Mouse (Mus musculus): ENCODE results near the gene Slc22a20. TPM values are rescaled to one million over a fixed set of nuclear protein-coding genes. Genes with fewer than 3 reads are reported as not detected.

The Slc22a20 gene
- polyA plus RNA-seq, 1 experiment from 2014 or later, result not detected

DNA sequence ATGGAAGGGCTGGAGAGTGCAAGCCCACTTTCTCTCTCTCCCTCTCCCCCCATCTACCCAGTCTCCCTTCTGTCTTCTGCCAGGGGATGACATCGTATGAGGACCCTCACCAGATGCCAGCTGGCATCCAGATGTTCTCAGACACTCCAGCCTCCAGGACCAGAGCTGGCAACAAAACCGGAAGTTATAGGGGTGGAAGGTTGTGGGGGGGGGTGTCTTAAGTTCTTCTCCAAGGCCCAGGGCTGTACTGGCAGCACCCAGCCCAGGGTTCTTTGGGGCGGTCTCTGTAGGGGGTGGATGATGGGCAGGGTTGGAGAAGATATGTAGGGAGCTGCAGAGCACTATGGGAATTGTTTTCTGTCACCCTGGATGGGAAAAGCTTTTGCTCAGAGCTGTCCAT is 57.4 kb downstream of the Slc22a20 start:
- H3K27ac ChIP-seq (replicated peaks), result no peak overlapping the region
- no peak overlapping the region for H3K4me2 ChIP-seq (replicated peaks)
- no peaks in the 10 kb centered on the region for H3K36me3 ChIP-seq
- no peak for ATAC-seq (ENCODE audit: low FRiP score, low read depth)
- H3K4me3 ChIP-seq, result no peak overlapping the region
- peaks cover 17% of the 10 kb centered on the region for H3K4me1 ChIP-seq
- H3K27me3 ChIP-seq, result peaks cover 17% of the 10 kb centered on the region
- WGBS, result 79% methylated on average over 3 of the region's 3 CpGs
- H3K9ac ChIP-seq (replicated peaks), result no peak overlapping the region
- H3K9me3 ChIP-seq, result no peaks in the 10 kb centered on the region

DNA sequence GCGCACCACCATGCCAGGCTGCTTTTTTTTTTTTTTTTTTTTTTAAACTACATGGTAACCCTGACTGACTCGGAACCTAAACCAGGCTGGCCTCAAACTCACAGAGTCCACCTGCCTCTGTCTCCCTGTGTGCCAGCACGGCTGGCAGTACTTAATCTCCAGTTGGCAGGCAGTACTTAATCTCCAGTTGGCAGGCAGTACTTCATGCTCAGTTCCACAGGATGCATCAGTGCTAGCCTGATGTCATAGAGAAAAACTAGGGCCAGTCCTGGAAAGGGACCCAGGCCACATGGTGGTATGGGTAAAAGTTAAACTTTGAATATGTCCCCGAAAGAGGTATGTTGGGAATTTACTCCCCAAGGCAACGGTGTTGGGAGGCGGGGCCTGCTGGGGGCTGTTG is 57.8 kb downstream of the Slc22a20 start:
- Histone ChIP-seq H3K4me3 (no peak overlapping the region), H3K4me1 (peaks cover 17% of the 10 kb centered on the region), H3K9me3 (no peaks in the 10 kb centered on the region), H3K4me2 (replicated peaks) (no peak overlapping the region), H3K9ac (replicated peaks) (no peak overlapping the region), H3K36me3 (no peaks in the 10 kb centered on the region), H3K27ac (replicated peaks) (no peak overlapping the region), H3K27me3 (peaks cover 17% of the 10 kb centered on the region)
- no peak for ATAC-seq (ENCODE audit: low FRiP score, low read depth)
- WGBS, result 82% methylated on average over 6 of the region's 6 CpGs

DNA sequence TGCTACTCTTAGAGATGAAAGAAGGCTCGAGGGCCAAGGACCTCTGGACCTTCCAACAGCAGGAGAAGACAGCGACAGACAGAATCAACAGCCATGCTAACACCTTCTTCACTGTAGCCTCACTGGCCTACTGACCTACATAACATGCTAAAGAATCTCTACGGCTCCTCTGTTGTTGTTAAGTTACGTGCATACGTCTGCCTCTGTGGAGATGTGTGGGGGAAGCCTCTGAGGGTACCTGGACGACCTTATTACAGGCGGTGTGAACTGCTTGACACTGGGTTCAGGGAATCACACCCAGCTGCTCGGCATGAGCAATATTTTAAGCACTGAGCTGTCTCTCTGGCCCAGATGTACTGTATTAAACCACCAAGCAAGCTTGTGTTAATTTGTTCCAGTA is 58.4 kb downstream of the Slc22a20 start:
- Histone ChIP-seq H3K27ac (replicated peaks) (no peak overlapping the region), H3K9ac (replicated peaks) (no peak overlapping the region), H3K4me1 (peaks cover 17% of the 10 kb centered on the region), H3K9me3 (no peaks in the 10 kb centered on the region), H3K4me2 (replicated peaks) (no peak overlapping the region), H3K4me3 (no peak overlapping the region), H3K27me3 (peaks cover 17% of the 10 kb centered on the region), H3K36me3 (no peaks in the 10 kb centered on the region)
- 77% methylated on average over 8 of the region's 8 CpGs for WGBS
- no peak for ATAC-seq (ENCODE audit: low FRiP score, low read depth)

DNA sequence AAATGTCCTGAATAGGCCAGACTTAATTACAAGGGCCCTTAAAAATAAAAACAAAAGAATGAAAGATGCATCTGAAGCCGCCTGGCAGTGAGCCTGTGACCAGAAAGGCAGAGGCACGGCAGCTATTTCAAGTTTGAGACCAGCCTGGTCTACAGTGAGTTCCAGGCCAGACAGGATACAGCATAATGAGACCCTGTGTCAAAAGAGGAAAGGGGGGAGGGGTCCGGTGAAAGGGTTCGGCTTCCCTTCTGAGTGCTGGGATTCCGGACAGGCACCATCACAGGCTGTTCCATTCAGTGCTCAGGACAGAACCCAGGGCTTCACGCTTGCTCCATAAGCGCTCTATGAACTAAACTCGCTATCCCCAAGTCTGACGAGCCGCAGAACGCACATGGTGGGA is 58.9 kb downstream of the Slc22a20 start:
- Histone ChIP-seq H3K4me3 (no peak overlapping the region), H3K4me1 (peaks cover 17% of the 10 kb centered on the region), H3K4me2 (replicated peaks) (no peak overlapping the region), H3K27me3 (peaks cover 17% of the 10 kb centered on the region), H3K9ac (replicated peaks) (no peak overlapping the region), H3K36me3 (no peaks in the 10 kb centered on the region), H3K27ac (replicated peaks) (no peak overlapping the region), H3K9me3 (no peaks in the 10 kb centered on the region)
- WGBS, result 80% methylated on average over 11 of the region's 11 CpGs
- ATAC-seq (ENCODE audit: low FRiP score, low read depth), result no peak

DNA sequence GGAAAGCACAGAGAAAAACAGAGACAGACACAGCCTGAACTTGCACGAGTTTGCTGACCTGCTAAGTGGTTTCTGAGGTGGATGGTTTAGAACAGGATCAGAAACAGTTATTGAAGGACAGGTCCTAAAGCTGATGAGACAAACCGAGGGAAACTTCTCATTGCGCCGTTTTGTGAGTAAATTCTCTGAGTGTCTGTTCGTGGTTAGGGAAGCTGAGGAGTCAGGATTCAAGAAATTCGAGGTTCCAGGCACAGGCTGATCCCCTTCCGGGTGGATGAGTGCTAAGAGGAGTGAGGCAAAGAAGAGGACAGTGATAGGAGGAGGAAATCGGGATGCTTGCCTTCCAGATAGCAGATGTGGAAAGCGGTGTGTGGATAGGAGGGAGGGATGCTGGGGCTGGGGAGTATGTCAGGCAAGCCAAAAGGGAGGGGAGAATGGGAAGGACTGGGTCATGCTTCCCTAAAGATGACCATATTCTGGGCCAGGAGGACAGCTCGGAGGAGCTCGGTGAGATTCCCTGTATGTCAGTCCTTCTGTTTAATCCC is 60.6 kb downstream of the Slc22a20 start:
- Histone ChIP-seq H3K9me3 (no peaks in the 10 kb centered on the region), H3K36me3 (no peaks in the 10 kb centered on the region), H3K9ac (replicated peaks) (peak overlapping the region; percentile 58), H3K4me2 (replicated peaks) (peak overlapping the region; percentile 95), H3K4me3 (peak overlapping the region; percentile 57), H3K27me3 (peaks cover 17% of the 10 kb centered on the region), H3K27ac (replicated peaks) (no peak overlapping the region), H3K4me1 (peaks cover 21% of the 10 kb centered on the region)
- 27% methylated on average over 11 of the region's 11 CpGs for WGBS
- no peak for ATAC-seq (ENCODE audit: low FRiP score, low read depth)

DNA sequence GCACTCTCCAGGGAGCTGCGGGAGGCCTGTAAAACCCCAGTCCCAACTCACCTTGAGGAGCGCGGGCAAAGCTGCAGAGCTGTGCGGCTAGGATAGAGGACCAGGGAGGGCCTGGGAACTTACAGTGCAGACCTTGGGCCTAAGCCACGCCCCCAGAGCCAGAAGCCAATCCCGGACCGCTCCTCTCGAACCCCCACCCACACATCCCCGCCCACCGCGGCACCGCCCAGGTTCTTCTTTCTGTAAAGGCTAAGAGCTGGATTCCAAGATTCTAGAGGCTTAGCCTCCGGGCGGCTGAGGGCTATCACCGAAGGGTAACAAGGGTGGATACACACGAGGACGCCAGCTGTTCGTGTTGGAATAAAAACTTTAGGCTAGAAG is 61.2 kb downstream of the Slc22a20 start, which contains the start of gene Cdc42ep2:
Gene Cdc42ep2 (minus strand): TSS at position 104 of the 381 bp plus-strand sequence.
- no peaks in the 10 kb centered on the region for H3K36me3 ChIP-seq
- H3K27ac ChIP-seq (replicated peaks), result peak within 1 kb of the TSS; percentile 39
- peaks cover 19% of the 10 kb centered on the region for H3K4me1 ChIP-seq
- H3K4me3 ChIP-seq, result peak within 1 kb of the TSS; percentile 57
- H3K4me2 ChIP-seq (replicated peaks), result peak within 1 kb of the TSS; percentile 95
- peak; percentile 93 for ATAC-seq (ENCODE audit: low FRiP score, low read depth)
- peak within 1 kb of the TSS; percentile 58 for H3K9ac ChIP-seq (replicated peaks)
- WGBS, result 1% methylated on average over 18 of the region's 18 CpGs
- no peaks in the 10 kb centered on the region for H3K9me3 ChIP-seq
- H3K27me3 ChIP-seq, result peaks cover 17% of the 10 kb centered on the region

DNA sequence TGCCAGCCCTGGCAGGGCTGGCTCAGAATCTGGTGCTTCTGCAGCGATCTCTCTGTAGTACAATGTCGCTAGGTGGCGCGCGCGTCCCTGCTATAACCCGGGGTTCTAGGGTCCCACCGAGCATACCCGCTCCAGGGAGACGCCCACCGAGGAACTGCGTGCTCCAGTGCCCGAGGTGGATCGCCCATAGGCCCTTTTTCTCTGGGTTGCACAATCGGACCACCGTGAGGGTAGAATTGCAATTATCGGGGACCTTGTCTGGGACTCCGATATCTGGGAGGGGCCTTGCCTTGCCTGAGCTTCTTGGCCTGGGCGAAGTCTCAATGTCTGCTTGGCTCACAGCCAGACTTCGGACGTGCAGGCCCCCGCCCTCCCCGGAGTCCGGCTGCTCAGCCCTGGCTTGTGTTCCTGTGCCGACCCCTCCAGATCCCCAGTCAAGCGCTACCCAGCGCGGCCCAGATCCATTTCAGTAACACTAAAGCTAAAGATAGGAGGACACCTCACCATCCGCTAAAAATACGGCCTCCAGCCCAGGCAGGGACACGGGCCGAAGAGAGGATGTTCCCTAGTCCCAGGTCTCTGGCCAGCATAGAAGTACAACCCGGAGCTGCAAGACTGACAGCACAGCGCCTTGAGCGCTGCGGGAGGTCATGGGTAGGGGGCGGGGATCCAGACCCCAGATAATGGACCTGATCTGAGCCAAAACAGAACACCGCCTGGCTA is 61.8 kb downstream of the Slc22a20 start:
- ATAC-seq (ENCODE audit: low FRiP score, low read depth), result peak; percentile 72
- H3K4me2 ChIP-seq (replicated peaks), result peak overlapping the region; percentile 95
- H3K9ac ChIP-seq (replicated peaks), result peak overlapping the region; percentile 58
- no peaks in the 10 kb centered on the region for H3K36me3 ChIP-seq
- peaks cover 17% of the 10 kb centered on the region for H3K27me3 ChIP-seq
- H3K4me1 ChIP-seq, result peaks cover 19% of the 10 kb centered on the region
- peak overlapping the region; percentile 39 for H3K27ac ChIP-seq (replicated peaks)
- peak overlapping the region; percentile 57 for H3K4me3 ChIP-seq
- H3K9me3 ChIP-seq, result no peaks in the 10 kb centered on the region
- under 1% methylated on average over 38 of the region's 38 CpGs for WGBS

DNA sequence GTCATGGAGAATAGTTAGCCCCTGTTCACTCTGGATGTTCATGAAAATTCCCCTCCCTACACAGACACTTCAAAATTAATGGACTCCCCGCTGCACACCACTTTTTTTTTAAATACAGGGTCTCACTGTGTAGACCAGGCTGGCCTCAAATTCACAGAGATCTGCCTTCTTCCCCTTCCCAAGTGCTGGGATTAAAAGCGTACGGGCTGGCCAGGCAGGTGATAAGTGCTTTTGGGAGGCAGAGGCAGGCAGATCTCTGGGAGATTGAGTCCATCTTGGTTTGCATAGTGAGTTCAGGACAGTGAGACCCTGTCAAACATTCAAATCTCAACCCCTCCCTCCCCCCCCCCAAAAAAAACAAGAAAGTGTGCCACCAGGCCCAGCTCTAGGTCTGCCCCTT is 63.0 kb downstream of the Slc22a20 start:
- no peak overlapping the region for H3K9ac ChIP-seq (replicated peaks)
- peaks cover 17% of the 10 kb centered on the region for H3K27me3 ChIP-seq
- WGBS, result 93% methylated on average over 3 of the region's 3 CpGs
- ATAC-seq (ENCODE audit: low FRiP score, low read depth), result no peak
- no peaks in the 10 kb centered on the region for H3K36me3 ChIP-seq
- H3K27ac ChIP-seq (replicated peaks), result no peak overlapping the region
- H3K4me2 ChIP-seq (replicated peaks), result no peak overlapping the region
- no peaks in the 10 kb centered on the region for H3K9me3 ChIP-seq
- peaks cover 19% of the 10 kb centered on the region for H3K4me1 ChIP-seq
- H3K4me3 ChIP-seq, result no peak overlapping the region

DNA sequence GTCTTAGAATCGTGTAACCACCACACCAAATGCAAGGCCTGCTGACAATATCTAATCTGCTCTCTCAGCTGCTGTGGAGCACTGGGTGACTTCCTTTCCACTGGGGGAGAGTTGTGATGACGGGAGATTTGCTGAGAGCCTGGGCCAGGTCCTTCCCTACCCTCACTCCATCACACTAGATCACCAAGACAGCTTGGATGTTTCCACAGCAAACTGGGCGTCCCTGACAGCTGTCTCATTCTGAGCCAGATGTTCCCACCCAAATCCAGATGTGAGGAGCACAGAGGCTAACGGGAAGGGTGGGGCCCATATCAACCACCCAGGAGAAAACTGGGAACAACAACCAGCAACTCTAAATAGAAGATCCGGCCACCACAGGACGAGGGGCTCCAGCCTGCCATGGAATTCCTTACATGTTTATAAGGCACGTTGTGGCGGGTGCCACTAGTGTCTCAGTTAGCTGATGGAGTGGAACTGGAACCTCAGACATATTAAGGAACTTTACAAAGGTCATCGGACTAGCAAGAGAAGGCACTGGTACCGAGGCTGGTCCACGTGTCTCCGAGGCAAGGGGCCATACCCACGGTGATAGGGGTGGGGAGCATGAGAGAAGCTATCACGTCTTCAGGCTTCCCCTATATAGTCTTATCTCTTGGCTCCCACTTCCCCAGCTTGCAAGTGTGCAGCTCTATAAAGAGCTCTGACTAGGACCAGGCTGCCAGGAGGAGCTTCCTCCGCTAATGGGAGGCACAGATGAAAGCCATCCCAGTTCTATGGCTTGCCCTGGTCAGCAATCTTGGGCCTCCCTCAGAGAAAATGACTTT is 63.6 kb downstream of the Slc22a20 start:
- H3K4me1 ChIP-seq, result peaks cover 19% of the 10 kb centered on the region
- no peak overlapping the region for H3K27ac ChIP-seq (replicated peaks)
- no peak for ATAC-seq (ENCODE audit: low FRiP score, low read depth)
- WGBS, result 77% methylated on average over 15 of the region's 15 CpGs
- H3K9ac ChIP-seq (replicated peaks), result no peak overlapping the region; the same call in 1 of the 2 replicates
- H3K36me3 ChIP-seq, result peaks cover 2% of the 10 kb centered on the region; the same call in 1 of the 2 replicates
- H3K27me3 ChIP-seq, result peaks cover 17% of the 10 kb centered on the region
- H3K9me3 ChIP-seq, result no peaks in the 10 kb centered on the region
- no peak overlapping the region for H3K4me2 ChIP-seq (replicated peaks)
- no peak overlapping the region for H3K4me3 ChIP-seq

DNA sequence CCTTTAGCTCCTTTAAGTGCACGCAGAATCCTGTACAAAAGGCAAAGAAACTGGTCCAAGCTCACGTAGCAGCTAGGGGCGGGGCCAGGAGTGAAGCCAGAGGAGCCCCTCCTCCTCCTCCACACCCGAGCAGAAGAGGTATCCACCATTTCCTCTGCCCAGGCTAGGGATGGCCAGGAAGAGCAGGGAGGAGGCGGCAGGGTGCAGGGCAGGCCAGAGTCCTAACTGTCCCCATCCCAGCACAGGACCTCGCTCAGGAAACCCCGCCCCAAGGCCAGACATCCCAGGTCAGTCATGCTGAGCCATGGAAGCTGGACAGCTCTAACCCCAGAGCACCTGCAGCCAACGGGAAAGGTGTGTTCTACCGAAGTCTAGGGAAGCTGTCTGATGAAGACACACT is 64.2 kb downstream of the Slc22a20 start:
- H3K9ac ChIP-seq (replicated peaks), result no peak overlapping the region; the same call in 1 of the 2 replicates
- ATAC-seq (ENCODE audit: low FRiP score, low read depth), result no peak
- 15% methylated on average over 9 of the region's 9 CpGs for WGBS
- H3K9me3 ChIP-seq, result no peaks in the 10 kb centered on the region
- no peak overlapping the region for H3K27ac ChIP-seq (replicated peaks)
- H3K4me3 ChIP-seq, result no peak overlapping the region
- peaks cover 6% of the 10 kb centered on the region; the same call in 1 of the 2 replicates for H3K36me3 ChIP-seq
- no peak overlapping the region; the same call in 1 of the 2 replicates for H3K4me2 ChIP-seq (replicated peaks)
- H3K4me1 ChIP-seq, result peaks cover 19% of the 10 kb centered on the region
- H3K27me3 ChIP-seq, result peaks cover 17% of the 10 kb centered on the region

Measured in midbrain, embryonic 12.5 days (tissue).